Mouse (Mus musculus): ENCODE data around the gene Sox15.
A peak's percentile ranks its signal among the peaks of the same experiment; 100 is the strongest.
"Not testable (repeated sequence)": the region's sequence is repeated elsewhere in the genome, so short reads cannot be mapped to it uniquely, and the experiment has no call there.

Gene Sox15

DNA sequence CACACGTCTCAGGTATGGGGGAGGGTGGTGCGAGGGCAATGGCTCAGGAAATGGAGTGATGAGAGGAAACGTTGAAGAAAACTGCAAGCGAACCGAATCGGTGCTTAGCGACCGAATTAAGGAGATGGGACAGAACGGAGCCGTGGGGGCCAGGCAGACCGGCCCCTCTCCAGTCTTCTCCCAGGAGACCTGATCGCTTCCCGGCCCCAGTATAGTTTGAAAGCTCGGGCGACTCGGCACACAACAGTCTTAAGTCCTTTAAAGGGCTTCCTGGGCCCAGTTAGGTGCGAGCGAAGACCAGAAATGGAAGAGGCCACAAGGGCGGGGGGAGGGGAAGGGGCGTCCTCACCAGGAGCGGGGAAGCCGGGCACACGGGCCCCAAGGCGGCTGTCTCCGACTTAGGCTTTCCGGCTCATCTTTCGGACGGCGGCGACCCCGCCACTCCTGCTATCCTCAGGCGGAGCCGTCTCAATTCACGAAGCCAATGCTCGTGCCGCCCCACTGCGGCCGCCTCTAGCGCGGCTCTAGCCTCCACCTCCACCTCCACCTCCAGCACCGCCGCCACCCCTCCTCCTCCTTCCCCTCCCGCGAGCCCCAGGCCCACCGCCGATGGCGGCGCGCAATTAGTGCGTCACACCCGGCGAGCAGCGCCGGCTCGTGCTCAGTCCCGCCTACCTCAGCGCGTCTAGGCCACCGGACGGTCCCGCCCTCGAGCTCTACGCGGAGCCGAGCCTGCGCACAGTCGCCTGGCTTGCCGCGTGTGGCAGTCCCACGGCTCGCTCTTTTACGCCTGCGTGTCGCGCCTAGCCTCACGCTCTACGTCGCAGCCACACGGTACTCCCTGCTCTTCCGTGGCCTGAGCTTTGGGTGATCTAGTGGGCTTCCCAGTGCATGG, 26.4 kb downstream of the Sox15 start, which contains the start of gene Senp3:
Gene Senp3, minus strand, starts transcription at position 771 of the 895 bp plus-strand sequence.
- peak; percentile 95 to 98 for DNase-seq

DNA sequence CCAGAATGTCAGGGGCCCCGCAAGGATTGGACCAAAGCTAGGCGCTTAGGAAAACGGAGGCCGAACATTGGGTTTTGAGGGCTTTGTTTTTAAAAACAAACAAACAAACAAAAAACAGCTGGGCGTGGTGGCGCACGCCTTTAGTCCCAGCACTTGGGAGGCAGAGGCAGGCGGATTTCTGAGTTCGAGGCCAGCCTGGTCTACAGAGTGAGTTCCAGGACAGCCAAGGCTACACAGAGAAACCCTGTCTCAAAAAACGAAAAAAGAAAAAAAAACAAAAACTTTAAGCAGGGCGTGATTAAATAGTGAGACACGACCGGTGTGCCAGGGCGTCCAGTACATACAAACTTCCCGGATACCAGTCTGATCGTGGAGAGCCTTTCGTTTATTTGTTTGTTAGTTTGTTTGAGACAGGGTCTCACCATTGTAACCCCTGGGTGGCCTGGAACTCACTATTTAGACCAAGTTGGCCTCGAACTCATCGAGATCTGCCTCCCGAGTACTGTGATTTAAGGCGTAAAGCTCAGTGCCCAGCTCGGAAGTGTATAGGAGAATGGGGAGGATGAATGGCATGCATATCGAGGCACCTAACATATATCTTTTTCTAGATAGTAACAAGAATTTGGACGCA, 27.2 kb downstream of the Sox15 start:
- peak in 1 of 2 experiments; percentile 24 for DNase-seq

- peak; percentile 90 to 94 for DNase-seq
Observed at GRCm38 (mm10) chr11:69682840-69683533, 27.9 kb downstream of the Sox15 start.

GRCm38 (mm10) chr11:69683576-69683975, 28.5 kb downstream of the Sox15 start:
- DNase-seq, result no peak

- peak in 1 of 2 experiments; percentile 40 for DNase-seq
Observed at GRCm38 (mm10) chr11:69684128-69684745, 29.1 kb downstream of the Sox15 start.

DNA sequence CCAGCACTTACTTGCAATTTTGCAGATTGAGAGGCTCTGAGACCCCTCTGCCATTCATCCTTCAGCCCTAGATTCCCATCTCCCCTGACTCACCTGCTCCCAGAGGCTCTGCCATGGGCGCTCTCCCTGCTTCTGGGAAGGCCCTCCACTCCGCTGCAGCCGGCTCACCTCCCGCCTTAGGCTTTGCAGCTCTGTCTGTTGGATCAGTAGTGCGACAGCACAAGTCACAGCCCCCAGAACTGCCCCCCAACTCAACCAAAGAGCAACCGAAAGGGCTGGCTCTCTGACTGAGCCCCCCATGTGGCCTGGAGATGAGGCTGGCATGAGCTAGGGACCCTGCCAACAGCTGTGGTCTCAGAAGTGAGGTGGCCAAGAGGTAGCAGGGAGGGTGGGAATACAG, 29.8 kb downstream of the Sox15 start:
- no peak for DNase-seq

- peak; percentile 79 to 84 for DNase-seq
Observed at GRCm38 (mm10) chr11:69685526-69686148, 30.5 kb downstream of the Sox15 start, which contains the start of gene Tnfsf13. Tnfsf13 (minus strand) TSS chr11:69685784.

- peak; percentile 77 to 84 for DNase-seq
Observed at GRCm38 (mm10) chr11:69686377-69686776, 31.3 kb downstream of the Sox15 start.

DNA sequence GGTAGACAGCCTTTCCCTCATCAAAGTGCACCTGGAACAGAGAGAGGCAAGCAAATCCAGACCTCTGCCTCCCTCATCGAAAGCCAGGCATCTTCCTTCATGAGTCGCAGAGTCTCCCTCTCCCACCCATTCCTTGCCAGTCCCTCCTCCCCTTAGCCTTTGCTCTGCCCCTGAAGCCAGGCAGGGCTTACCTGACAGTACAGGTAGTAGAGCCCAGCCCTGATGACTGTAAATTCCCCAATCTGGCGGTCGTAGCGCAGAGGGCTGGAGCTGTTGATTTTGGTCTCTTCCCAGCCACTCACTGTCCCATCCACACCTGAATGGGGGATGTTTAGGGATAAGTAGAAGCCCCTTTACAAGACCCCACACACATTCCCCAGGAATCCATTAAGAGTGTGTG, 31.9 kb downstream of the Sox15 start:
- no peak for DNase-seq

GRCm38 (mm10) chr11:69689891-69690290, 34.8 kb downstream of the Sox15 start:
- DNase-seq, result no peak

- DNase-seq, result no peak
Observed at GRCm38 (mm10) chr11:69692196-69692811, 37.2 kb downstream of the Sox15 start.

- DNase-seq, result no peak
Observed at GRCm38 (mm10) chr11:69692863-69693262, 37.7 kb downstream of the Sox15 start.

DNA sequence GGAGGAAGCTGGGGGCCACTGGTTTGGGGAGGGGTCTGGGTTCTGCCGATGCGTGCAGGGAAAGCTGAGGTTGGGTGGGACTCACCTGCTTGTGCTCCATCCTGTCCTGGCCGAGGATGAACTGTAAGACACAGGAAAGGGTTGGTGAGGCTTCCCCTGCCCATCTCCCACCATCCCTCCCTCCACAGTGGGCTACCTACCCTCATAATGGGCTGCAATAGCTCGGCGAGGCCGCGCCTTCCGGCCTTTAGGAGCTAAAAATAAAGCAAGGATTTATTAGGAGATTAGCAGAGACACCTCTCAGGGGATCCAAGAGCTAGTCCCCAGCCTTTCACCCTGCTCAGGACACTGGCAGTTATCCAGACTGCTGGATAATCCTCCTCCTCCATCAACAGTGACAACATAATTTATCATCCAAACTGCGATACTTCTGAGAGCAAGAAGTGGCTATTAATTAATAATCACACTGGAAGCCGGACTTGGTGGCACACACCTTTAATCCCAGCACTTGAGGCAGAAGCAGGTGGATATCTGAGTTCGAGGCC, 38.4 kb downstream of the Sox15 start:
- DNase-seq, result no peak

DNA sequence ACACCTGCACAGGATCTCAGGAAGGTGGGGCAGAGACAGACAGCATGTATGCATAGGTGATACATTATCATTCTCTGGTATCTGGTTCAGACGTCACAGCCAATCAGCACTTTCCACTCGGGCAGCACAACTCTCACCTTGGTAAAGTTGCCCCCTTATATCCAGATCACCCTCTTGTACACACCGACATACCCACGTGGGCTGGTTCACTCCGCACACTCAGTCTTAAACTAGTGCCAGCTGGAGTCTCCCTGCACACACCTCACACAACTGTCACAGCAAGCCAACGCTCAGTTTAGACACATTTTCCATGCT, 39.9 kb downstream of the Sox15 start:
- DNase-seq, result no peak

GRCm38 (mm10) chr11:69695361-69696181, 40.5 kb downstream of the Sox15 start, which contains the start of the genes Tnfsf12 and Tnfsfm13:
Tnfsf12 (minus strand) TSS chr11:69695849.
Tnfsfm13 (minus strand) TSS chr11:69696098.
- DNase-seq, result peak; percentile 66 to 67

DNA sequence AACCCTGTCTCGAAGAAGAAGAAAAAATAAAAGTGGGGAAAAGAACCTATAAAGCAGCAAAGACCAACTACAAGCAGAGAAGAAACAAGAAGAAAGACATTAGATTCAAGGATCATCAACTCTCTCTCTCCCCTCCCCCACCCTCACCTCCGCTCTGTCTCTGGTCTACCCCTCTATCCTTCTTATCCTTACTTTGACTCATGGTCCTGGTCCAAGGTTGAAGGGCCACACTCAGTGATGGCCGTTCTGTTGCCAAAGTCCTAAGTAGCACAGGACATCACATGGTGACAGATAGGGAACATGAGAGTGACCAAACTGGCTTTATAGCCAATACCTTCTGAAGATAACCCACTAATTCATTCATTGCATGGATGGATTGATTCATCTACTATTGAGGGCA, 42.3 kb downstream of the Sox15 start:
- no peak for DNase-seq

DNA sequence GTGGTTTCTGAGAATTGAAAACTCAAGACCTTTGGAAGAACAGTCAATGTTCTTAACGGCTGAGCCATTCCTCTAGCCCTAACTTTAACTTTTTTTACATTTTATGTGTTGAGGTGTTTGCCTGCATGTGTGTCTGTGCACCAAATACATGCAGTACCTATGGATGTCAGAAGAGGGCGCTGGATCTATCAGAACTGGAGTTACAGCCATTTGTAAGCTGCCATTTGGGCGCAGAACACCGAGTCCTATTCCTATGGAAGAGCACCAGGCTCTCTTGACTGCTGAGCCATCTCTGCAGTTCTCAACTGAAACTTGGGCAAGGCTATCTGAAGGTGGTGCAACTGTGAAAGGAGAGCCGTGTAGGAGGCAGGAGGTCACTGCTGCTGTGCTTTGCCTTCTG, 43.5 kb downstream of the Sox15 start:
- DNase-seq, result no peak

DNA sequence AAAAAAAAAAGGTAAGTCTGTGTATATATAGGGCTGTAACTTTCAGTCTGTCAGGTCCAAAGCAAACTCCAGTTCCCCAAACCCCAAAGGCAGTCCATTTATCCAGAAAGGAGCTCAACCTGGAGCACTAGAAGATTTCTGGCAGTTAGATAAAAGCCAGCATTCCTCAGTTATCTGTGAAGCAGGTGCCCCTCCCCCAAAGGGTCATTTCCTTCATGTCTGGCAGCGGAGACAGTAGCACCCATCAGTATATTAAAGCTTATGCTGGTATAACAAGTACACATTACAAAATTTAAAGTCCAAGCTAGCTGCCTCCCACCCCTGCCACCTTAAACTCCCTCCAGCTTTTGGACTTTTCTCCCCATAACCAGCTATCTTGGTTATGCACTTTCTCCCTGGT, 44.5 kb downstream of the Sox15 start:
- no peak for DNase-seq

GRCm38 (mm10) chr11:69702886-69703285, 47.8 kb downstream of the Sox15 start:
- not testable (repeated sequence) for DNase-seq

DNA sequence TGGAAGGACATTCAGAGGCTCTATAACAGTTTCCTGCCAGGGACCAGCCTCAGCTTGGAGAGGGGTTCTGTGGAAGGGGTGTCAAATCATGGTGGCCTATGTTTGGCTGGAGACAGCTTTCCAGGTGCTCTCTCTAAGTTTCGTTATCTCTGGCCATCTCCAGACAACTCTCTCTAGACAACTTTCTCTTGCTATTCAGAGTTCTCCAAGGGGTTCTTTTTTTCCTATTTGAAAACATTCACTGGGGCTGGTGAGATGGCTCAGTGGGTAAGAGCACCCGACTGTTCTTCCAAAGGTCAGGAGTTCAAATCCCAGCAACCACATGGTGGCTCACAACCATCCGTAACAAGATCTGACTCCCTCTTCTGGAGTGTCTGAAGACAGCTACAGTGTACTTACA, 48.3 kb downstream of the Sox15 start:
- DNase-seq, result not testable (repeated sequence)
